Mouse (Mus musculus) kidney, adult 2 months (tissue): ENCODE data around the gene Cep135.

Experiments
- CTCF ChIP-seq: fragments of 200-500 bp; conservative IDR thresholded peaks from 2 replicates; pipeline ENCODE4 v1.5.1; 2011; ENCODE audit warnings: low read depth, mild to moderate bottlenecking, control low read depth, low read length, moderate library complexity, mixed read lengths; ENCODE audit not compliant: insufficient read depth, insufficient read length
- POLR2A ChIP-seq: fragments of 200-500 bp; IDR thresholded peaks from one replicate; pipeline ENCODE4 v1.6.1; 2011; ENCODE audit warnings: low read depth, low read length, control low read depth

DNA sequence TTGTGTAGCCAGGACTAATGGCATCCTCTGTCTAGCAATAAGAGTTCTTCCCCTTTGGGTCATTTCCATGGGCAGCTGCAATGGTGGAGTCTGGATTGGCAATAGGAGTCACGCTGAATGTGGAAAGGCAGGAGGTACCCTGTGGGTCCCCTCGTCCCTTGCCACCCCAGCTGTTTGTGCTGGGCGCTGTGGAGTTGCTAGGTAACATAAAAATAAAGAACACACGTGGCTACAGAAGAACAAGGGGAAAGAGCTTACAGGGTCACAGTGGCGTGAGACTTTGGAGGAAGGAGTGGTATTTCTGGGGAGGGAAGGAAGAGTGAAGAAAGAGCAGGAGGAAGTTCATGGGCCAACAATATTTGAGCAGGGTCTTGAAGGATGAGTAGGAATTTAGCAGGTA lies 79.6 kb downstream of the Cep135 start:
- TF ChIP-seq CTCF = no peak
- no peak for TF ChIP-seq POLR2A
